Mouse (Mus musculus): Measurements from ENCODE around the gene Emid1.
A peak's percentile ranks its signal among the peaks of the same experiment; 100 is the strongest.

Gene Emid1

DNA sequence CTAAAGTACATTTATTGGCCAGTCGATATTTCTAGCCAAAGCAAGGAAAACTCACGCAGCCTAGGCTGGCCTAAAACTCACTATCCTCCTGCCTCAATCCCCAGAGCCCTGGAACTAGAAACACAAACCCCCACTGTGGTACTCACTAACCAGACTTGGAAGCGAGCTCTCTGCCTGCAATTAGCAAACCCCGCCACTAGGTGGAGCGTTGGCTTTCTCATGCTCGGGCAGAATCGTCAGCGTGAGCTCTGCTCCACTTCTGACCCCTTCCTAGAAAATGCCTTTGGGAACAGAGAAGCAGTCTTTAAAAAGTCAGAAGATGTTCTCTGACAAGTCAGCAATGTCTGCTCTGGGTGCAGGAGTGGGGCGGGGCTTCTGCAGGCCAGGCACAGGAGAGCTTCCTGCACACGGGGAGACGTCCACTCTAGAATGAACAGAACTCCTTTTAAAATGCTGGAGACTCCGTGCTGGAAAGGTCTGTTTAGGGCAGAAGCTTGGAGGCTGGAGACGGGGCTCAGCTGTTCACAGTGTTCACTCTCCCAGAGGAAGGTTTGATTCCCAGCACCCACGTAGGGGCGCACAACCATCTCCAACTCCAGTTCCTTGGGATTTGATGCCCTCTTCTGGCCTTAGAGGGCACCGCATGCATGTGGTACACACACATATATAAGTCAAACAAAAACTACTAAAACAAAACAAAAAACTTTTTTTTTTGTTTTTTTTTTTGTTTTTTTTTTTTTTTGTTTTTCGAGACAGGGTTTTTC lies 8.8 kb upstream of the Emid1 start:
- DNase-seq (ENCODE audit: low spot score) = no peak

DNA sequence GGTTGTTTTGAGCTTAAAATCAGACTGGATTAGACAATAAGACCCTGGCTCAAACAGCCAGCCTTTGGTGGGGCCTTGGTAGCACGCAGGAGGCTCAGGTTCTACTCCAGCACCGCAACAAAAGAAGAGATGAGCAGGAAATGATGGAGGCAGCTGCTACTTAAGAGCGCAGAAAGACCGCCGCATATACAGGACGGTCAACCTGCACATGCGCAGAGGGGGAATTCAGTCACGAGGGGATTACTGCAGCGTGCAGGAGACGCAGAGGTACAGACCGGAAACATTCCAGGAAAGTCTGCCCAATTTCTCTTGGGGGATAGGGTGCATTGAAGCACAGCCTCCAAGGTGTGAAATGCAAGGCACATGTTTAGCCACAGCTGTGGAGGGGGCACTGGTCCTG lies 6.0 kb upstream of the Emid1 start:
- DNase-seq (ENCODE audit: low spot score) = no peak

DNA sequence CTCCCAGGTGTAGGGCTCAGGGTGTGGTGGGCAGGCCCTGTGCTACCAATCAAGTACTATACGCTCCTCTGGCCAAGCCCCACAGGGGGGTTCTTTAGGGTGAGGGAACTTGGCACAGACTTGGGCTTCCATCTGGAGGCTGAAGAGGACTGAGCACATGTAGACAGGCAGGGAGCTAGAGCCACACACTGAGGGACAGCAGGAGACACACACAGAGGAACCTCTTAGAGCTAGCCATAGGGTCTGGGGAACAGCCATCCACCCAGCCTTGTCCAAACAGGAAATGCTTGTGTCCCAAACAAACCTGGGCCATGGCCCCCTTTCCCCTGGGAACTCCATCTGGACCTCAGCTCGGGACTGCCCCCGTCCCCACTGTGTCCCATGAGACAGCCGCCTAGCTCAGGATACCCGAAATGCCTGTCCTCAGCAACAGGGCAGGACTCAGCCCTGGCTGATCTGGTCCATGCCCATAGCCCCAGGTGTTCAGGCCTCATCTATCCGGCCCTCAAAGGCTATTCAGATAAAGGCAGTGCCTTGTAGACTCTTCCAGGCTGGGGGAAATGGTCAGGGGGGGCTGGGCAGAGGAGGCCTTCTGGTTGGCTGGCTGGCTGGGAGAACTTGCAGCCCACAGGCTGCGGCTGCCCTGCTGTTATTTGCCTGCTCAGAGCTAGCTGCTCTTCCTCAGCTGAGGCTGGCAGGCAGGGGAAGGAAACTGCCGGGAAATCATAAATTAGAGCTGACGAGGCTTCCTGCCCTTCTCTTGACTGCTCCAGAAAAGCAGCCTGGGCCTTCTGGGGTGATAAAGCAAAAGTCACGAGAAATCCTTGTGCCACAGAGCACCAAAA lies 3.1 kb upstream of the Emid1 start:
- no peak for DNase-seq (ENCODE audit: low spot score)

DNA sequence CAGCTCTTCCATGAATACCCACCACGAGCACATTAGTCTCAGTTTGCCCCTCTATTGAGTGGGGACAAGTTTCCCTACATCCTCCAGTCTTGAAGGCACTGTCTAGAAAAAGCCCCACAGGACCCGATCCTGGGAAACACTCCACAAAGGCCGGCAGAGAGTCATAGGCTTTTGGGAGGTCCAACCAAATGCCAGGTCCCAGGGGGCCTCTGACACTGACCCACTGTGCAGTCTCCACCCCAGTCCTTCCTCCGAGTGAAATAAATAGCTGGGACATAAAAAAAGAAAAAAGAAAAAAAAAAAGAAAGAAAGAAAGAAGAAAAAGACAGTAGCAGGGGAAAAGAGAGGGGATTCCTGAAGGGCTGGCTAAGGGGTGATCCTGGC lies 818 bp downstream of the Emid1 start:
- no peak for DNase-seq (ENCODE audit: low spot score)

DNA sequence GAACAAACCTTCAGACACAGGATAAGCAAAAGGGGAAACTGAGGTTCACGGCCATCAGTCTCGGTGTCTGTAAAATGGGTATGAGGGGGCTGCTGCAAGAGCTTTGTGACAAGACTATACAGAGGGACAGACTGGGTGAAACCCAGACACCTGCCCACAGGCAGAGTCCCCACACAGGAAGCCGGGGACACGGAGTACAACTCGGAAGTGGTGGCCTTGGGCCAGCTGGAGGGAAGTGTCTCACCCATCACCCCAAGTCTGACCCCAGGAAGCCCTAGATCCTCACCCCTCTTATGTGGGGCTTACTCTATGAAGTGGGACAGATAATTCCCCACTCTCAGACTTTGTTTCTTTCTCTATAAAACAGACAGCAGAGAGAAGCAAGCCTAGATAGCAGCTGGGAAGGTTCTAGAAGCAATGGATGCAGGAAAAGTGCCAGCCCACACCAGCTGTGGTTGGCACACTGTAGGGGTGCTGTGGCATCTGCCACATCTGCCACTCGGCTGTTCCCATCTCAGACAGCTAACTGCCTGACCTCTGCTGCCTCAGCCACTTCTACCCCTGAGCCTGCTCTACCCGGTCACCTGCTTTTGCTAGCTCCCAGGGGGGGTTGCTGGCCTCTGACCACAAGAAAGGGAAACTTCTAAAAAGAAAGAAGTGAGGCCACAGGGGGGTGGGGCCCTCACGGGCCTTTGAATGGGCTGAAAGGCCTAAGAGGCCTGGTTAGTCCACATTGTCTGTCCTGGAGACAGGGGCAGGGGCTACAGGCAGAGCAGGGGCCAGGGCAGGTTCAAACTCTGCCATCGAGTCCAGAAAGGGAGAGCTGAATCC lies 1.4 kb downstream of the Emid1 start:
- peak; percentile 38 for DNase-seq (ENCODE audit: low spot score)

DNA sequence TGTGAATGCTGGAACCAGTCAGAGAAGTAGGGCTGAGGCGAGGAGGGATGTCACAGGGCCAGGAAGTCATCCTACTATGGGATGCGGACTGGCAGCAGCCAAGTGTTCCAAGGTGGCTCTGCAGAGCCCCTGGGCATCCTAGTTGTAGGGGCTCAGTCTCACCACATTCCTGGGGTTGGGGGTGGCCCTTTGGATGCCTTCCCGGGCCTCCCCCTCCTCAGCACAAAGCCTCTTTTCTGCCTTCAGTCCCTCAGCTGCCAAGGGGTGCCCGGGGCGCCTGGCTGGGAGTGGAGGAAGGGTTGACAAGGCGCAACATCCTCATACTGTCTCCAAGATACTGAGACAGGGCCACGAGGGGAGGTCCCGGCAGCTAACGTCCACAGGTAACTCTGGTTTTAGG lies 2.1 kb downstream of the Emid1 start:
- no peak for DNase-seq (ENCODE audit: low spot score)

DNA sequence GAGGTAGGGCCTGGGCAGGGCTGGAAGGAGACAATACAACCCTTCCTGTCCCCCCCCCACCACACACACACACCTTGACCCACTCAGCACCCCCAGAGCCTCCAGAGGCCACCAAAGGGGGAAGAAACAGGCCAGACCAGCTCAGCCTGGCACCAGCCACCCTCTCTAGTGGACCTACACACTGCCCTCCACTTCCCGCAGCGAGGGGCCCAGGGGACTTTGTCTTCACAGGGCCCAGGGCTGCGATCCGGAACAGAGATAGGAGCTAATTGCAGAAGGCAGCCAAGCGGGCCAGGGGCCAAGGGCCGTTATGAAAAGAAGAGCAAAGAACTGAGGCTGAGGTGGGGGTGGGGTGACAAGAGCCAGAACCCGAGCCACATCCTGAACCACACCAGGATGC lies 2.8 kb downstream of the Emid1 start:
- DNase-seq (ENCODE audit: low spot score) = no peak

DNA sequence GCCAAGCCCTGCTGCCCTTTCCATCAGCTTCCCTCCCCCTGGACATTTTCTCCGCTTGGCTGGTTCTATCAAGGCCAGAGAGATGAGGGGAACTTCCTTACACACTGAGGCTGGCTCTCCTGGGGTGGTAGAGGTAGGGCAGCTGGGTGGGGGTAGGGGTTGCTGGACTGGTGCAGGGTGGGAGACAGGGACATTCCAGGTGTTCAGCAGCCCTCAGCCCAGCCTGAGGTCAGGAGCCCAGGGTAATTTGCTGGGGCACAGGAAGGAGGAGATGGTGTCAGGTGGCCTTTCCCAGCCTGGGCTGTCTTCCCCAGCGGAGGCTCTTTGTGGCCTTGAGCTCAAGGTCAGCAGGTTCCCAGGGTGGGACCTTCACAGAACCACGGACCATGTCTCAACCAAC lies 6.5 kb downstream of the Emid1 start:
- DNase-seq (ENCODE audit: low spot score) = no peak

DNA sequence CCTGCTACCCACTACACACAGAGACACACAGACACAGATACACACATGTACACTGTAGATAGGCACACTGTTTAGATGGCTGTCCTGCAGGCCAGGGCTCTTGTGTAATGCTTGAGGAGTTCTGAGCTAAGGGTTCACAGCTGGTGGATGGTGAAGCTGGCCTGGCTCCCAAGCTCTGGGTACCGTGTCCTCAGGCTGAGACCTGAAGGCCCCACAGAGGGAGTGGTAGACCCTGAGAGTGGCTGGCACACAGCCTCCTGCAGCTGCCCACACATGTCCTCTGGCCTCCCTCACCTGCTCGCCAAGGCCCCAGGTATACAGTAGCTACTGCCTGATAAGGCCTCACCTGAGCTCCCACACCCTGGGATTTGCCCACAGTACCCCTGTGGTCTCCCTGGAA lies 10.1 kb downstream of the Emid1 start:
- DNase-seq (ENCODE audit: low spot score) = no peak

DNA sequence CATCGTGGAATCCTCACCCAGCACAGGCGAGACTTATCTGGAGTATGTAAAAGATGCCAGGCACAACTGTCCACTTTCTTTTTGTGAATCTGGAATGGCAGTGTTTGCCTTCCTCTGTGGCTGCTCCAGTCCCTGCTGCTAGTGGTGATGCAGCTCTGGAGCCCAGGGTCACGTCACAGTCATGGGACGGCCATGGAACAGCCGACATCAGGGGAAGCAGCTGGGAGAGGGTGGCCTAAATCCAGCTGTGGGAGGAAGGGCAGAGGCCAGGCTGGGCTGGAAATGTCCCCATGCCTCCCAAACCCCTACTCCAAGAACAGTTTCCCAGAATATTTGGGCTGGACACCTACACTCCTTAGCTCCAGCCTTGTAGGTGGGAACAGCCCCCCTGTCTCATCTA lies 10.8 kb downstream of the Emid1 start:
- no peak for DNase-seq (ENCODE audit: low spot score)

DNA sequence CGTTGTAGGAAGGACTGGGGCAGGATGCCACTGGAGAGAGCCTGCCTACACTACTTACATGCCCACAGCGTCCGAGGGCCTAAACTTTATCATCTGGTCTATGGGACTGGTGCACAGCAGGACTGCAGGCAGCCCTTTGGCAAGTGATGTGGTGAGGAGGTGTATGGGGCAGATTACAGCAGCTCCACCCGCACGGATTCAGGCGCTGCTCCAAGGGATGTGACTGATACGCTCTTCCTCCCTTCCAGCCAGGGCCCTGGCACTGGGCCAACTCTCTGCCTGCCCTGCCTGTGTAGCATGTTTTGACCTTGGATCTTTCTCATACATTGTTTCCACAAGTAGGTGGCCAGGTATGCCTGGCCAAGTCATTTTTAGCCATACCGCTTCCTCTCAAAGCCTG lies 11.4 kb downstream of the Emid1 start:
- DNase-seq (ENCODE audit: low spot score) = no peak

DNA sequence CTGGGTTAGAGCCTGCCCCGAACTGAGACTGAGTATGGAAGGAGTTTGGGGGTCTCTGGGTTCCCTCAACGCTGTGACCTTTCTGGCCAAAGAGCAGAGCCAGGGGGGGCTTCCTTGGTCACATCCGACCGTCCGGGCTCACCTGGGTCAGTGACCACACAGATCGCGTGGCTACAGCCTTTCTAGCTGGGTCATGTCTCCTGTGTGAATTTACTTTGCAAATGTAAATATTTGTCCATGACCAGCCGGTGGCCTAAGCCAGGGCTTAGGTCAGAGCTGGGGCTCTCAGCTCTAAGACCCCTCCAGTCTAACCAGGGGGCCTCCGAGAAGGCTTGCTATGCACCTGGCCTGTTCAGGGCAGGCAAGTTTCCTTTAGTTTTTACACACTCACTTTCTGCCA lies 12.7 kb downstream of the Emid1 start:
- no peak for DNase-seq (ENCODE audit: low spot score)

DNA sequence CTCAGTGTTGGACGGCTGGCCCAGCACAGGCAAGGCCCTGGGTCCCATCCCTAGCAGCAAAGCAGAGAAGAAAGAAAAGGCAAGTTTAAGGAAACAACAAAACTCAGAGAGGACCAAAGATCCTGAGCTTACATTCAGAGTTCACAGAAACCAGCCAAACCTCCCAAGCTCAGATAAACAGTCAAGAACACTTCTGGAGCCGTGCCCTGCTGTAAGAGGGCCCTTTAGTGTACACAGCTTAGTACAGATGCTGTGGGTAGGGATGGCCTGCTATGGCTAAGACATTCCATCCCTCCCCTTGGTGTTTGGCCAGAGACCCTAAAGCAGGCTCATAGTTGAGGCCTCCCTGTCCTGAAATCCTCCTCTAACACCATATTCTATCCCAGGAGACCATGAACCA lies 13.4 kb downstream of the Emid1 start:
- no peak for DNase-seq (ENCODE audit: low spot score)

DNA sequence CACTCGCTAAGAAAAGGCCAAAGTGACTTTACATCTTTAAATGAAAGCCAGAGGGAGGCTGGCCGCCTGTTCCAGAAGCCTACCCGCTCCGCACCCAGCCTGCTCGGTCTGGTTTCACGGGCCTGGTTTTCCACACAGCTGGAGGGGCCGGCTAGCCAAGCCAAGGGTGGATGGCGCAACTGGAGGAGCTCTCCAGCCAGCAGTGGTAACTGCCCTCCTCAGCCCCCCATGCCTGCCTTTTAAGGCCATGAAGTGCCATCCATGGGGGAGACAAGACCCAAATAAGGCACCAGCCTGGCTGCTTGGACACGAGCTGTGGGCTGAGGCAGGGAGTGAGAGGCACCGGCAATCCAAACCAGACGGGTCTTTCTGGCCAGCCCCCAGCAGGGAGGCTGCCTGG lies 16.1 kb downstream of the Emid1 start:
- DNase-seq (ENCODE audit: low spot score) = no peak

DNA sequence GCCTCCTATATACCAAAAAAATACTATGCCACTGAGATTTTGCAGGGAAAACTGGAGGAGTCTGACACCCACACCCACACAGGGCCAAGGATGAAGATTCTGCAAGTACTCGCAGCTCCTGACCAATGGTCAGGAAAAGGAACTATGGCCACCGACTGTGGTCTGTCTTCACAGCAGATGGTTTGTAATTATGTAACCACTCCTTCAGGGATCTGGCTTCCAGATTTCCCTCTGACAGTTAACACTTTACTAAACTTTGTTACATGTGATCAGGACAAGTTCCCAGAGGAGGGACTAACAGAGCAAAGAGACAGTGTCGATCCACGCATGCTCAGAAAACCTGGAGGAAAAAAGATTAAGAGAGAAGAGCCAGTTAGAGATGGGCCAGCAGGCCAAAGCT lies 19.3 kb downstream of the Emid1 start:
- no peak for DNase-seq (ENCODE audit: low spot score)

DNA sequence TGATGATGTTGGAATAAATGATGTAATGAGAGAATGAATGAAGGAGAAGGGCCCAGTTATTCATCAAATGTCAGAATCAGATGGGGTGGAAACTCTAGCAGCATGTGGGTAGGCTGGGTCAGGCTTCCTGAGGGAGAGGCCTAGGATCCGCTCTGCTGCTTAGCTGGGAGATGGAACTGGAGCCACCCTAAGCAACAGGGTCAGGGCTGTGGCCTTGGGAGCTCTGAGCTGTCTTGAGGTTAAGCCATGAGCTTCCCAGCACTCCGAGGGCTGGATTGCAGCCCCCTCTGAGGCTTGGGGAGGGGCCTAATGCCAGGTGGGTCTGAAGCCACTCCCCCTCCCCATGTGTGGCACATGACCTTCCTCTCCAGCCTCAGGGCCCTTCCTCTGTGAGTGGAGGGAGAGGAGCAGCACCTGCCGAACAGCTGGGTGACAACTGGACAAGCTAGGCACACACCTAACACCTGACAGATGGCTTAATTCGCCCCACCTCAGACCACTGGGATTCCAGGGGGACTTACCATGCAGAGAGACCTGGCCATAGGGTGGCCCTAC lies 21.9 kb downstream of the Emid1 start:
- no peak for DNase-seq (ENCODE audit: low spot score)

DNA sequence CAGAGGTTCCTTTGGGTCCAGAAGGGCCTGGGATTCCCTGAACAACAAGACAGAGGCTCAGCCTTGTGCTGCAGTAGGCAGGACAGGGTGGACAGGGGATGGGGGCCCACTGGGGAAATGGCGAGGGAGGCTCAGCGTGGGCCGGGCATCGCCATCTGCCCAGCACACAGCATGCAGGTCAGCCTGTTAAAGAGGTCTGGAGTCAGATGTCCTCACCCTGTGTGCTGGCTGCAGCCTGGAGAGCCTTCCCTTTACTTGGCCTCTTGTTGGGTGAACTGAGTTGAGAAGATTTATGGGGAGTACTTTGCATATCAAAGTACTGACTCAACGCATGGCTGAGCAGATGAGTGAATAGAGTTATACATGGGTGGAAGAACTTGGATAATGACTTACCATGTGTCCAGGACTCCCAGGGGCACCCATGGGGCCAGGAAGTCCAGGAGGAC lies 23.0 kb downstream of the Emid1 start:
- no peak for DNase-seq (ENCODE audit: low spot score)

DNA sequence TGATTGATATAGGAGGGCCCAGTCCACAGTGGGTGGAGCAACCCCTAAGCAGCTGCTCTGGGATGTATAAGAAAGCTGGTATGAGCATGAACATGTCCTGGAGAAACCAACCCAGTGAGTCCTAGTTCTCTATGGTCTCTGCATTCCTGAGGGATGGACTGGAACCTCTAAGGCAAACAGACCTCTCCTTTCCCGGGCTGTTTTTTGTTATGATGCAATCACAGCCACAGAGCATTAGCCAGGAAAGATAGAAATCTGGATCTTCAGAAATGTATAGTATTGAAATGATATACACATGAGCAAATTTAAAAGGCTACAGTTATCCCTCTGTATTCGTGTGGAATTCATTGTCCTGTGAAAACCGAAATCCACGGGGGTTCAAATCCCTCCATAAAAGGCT lies 26.3 kb downstream of the Emid1 start:
- DNase-seq (ENCODE audit: low spot score) = no peak

DNA sequence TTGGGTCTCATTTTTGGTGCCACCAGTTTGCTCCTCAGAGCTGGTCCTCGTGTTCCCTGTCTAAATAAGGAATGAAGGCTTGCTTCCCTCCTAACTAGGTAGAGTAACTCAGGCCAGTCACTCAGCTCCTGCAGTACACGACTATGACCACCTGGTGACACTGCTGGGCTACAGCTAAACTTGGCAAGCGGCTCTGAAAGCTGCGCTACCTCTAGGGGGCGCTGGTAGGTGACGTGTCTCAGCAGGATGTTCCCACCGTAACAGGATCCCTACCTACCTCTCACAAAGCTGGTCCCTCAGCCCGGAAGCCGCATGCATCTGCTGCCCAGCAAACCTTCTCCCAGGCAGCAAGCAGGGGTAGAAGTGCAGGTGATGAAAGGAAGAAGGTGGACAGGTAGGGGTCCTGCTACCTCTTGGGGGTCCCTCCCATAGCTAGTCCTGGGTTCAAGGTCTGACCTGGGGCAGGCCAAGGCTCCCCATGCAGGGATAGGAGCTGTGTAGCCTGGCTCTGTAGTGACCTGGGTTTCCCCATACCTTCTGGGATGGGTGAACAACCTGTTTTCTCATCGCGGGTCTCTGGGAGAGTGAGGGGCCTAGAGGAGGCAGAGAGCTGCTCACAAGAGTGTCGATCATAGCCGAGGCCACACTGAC lies 37.0 kb downstream of the Emid1 start:
- peak; percentile 75 for DNase-seq (ENCODE audit: low spot score)

DNA sequence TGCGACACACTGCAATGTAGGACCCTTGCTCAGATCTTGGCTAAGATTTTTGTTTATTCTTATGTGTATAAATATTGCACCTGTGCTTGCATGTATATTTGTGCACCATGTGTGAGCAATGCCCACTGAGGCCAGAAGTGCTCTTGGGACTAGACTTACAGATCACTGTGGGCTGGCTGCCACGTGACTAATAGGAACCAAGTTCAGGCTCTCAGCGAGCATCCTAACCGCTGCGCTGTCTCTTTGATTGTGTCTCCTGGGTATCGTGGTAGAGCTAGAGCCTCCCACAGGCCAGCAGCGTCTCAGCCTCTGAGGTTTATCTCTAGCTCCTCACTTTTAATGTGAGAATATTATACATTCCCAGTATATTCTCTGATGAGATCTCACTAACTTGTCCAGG lies 38.4 kb downstream of the Emid1 start:
- no peak for DNase-seq (ENCODE audit: low spot score)

DNA sequence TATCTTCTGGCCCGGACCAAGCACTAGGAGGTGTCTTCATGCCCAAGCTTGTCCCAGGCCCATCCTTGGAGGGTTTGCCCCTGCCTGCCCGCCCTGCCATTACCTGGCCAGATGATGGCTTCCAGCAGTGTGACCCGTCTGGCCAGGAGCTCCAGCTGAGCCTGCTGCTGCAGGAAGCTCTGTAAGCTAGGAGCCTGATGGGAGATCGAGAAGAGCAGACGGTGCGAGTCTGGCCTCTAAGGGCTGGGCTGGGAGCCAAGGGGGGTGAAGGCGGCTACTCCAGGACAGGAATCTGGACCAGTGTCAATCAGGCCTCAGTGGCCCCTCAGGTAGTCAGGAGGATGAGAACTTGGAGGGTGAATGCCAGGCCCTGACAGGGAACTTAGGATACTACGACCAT lies 42.6 kb downstream of the Emid1 start:
- no peak for DNase-seq (ENCODE audit: low spot score)

DNA sequence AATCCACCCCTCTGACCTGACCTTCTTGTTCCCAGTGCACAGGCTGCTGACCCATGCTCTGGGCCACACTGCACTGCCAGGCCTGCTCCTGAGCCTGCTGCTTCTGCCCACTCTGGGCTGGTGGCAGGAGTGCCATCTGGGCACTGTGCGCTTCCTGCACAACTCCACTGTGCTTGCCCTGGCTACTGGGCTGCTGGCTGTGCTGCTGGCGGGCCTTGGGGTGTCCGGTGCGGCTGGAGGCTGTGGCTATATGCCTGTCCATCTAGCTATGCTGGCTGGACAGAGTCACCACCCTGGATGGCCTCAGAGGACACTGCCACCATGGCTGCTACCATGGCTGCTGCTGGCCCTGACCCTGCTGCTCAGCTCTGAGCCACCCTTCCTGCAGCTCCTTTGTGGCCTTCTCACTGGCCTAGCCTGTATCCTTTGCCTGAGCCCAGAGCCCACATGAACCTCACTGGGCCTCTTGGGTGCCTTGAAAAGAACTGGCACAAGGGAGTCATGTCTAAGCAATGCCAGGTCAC lies 48.0 kb downstream of the Emid1 start:
- no peak for DNase-seq (ENCODE audit: low spot score)

Data from spleen, adult 12 weeks (tissue).